In the genomic region with DNA sequence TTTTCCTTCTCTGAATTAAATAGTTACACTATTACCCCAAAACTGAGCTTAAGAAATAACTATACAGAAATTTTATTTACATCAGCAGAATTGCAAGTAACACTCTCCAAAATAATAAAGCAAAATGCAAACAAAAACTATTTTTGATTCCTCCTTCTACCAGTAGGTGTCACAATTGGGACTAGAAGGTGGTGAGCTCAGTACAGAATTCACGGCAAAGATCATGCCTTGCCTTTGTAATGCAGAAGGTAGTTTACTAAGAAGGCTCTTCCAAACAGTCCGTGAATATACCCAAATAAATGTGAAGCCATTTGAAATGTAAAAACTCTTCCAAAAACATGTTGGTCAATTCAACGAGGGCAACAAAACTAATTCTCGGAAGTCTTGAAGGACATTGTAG, we compare ENCODE assay signal across 9 mouse cellular contexts.
DNase-seq lines count a peak whose midpoint lies in the region; ATAC-seq and TF ChIP-seq lines count a peak whose summit lies in the region.
"Had no signal": no experiment of that assay in that cellular context is flagged by ENCODE, and none has a peak within 500 bp of the region (broad histone marks: within the 10 kb centered on the region; RNA-seq: fewer than 3 reads in every experiment).

No protein-coding gene starts in this region.

- no peak overlapping the region for H3K27ac ChIP-seq in heart, adult 2 months
- H3K27ac ChIP-seq in midbrain, embryonic 11.5 days (ENCODE audit: low read depth, low read length) = no peak overlapping the region
- H3K27ac ChIP-seq in midbrain, embryonic 16.5 days (ENCODE audit: low read length) = no peak overlapping the region
- no peak overlapping the region for H3K27ac ChIP-seq in cortical plate, adult 2 months (ENCODE audit: insufficient read depth, low read length)
- H3K27ac ChIP-seq: limb, embryonic 13.5 days had no signal

- no peak overlapping the region for H3K4me3 ChIP-seq in heart, adult 2 months
- no peak overlapping the region for H3K4me3 ChIP-seq in midbrain, embryonic 11.5 days (ENCODE audit: low read depth, low read length)
- no peak overlapping the region for H3K4me3 ChIP-seq in midbrain, embryonic 16.5 days (ENCODE audit: low read depth, low read length)
- no peak overlapping the region for H3K4me3 ChIP-seq in cortical plate, adult 2 months (ENCODE audit: insufficient read depth, low read length)
- H3K4me3 ChIP-seq: limb, embryonic 13.5 days had no signal

- H3K4me2 ChIP-seq in midbrain, embryonic 11.5 days = no peak overlapping the region
- no peak overlapping the region for H3K4me2 ChIP-seq in midbrain, embryonic 16.5 days (ENCODE audit: low read length)
- H3K4me2 ChIP-seq: limb, embryonic 13.5 days had no signal

- H3K4me1 ChIP-seq in heart, adult 2 months (ENCODE audit: control insufficient read depth, insufficient read depth, low read length) = no peaks in the 10 kb centered on the region
- peaks cover 9% of the 10 kb centered on the region; the same call in 1 of the 2 replicates for H3K4me1 ChIP-seq in midbrain, embryonic 11.5 days (ENCODE audit: control insufficient read depth, insufficient read depth, low read length)
- peaks cover 8% of the 10 kb centered on the region for H3K4me1 ChIP-seq in midbrain, embryonic 16.5 days (ENCODE audit: control insufficient read depth, insufficient read depth, low read length)
- H3K4me1 ChIP-seq in cortical plate, adult 2 months (ENCODE audit: control insufficient read depth, insufficient read depth, low read length) = no peaks in the 10 kb centered on the region
- H3K4me1 ChIP-seq: limb, embryonic 13.5 days had no signal

- 33% methylated on average over 4 of the region's 4 CpGs for WGBS in heart, adult 2 months
- WGBS in midbrain, embryonic 11.5 days = 33% methylated on average over 4 of the region's 4 CpGs
- WGBS in midbrain, embryonic 16.5 days = 20% methylated on average over 4 of the region's 4 CpGs

- H3K9me3 ChIP-seq in midbrain, embryonic 11.5 days (ENCODE audit: control insufficient read depth, low read length) = no peaks in the 10 kb centered on the region
- no peaks in the 10 kb centered on the region for H3K9me3 ChIP-seq in midbrain, embryonic 16.5 days (replicated peaks; ENCODE audit: control insufficient read depth, low read length, poor library complexity, severe bottlenecking)
- H3K9me3 ChIP-seq: limb, embryonic 13.5 days had no signal

- peak; percentile 70 for TF ChIP-seq CTCF in heart, adult 2 months (IDR thresholded peaks at IDR 0.05)
- TF ChIP-seq CTCF in cortical plate, adult 2 months (IDR thresholded peaks at IDR 0.05; ENCODE audit: extremely low read depth, insufficient read depth, low read length) = peak; percentile 33; the same call in 1 of the 2 replicates

- intact Hi-C loops in heart, adult 2 months (cut with DNase I) = loop anchor here (5.0 kb wide), 1 partner anchor 593 kb away; no protein-coding TSS in a partner anchor
- intact Hi-C loops in heart, postnatal 36 days (cut with DNase I) = loop anchor here (2.0 to 10.0 kb wide), 2 partner anchors 494 to 592 kb away; no protein-coding TSS in a partner anchor

- no peak for TF ChIP-seq POLR2A in heart, adult 2 months (IDR thresholded peaks at IDR 0.05; ENCODE audit: insufficient read depth, low read depth, low read length)
- no peak for TF ChIP-seq POLR2A in cortical plate, adult 2 months (IDR thresholded peaks at IDR 0.05; ENCODE audit: extremely low read depth, insufficient read depth, low read length)

- H3K9ac ChIP-seq in heart, adult 2 months (ENCODE audit: low read depth, low read length) = no peak overlapping the region
- H3K9ac ChIP-seq in midbrain, embryonic 11.5 days (ENCODE audit: low read length) = no peak overlapping the region
- no peak overlapping the region for H3K9ac ChIP-seq in midbrain, embryonic 16.5 days (ENCODE audit: low read depth, low read length)
- H3K9ac ChIP-seq: limb, embryonic 13.5 days had no signal

- peak; percentile 47 for ATAC-seq in midbrain, embryonic 11.5 days (ENCODE audit: low FRiP score)
- no peak; the same call in 1 of the 2 replicates for ATAC-seq in midbrain, embryonic 16.5 days

- DNase-seq in heart, adult 2 months = no peak
- no peak for DNase-seq in heart, postnatal 36 days
- DNase-seq in midbrain, embryonic 11.5 days (ENCODE audit: low spot score, missing footprints) = peak; percentile 93
- DNase-seq in retina, embryonic 14.5 days (ENCODE audit: low spot score) = peak; percentile 85
- no peak for DNase-seq in spleen, postnatal 10 days (ENCODE audit: low spot score in 2 of 2)
- DNase-seq in right cerebral cortex, postnatal 25 days = no peak

- no peaks in the 10 kb centered on the region for H3K27me3 ChIP-seq in heart, adult 2 months (ENCODE audit: control insufficient read depth, insufficient read depth, low read length)
- H3K27me3 ChIP-seq in midbrain, embryonic 11.5 days (ENCODE audit: control insufficient read depth, insufficient read depth, low read length) = peaks cover 28% of the 10 kb centered on the region
- H3K27me3 ChIP-seq in midbrain, embryonic 16.5 days (ENCODE audit: control insufficient read depth, insufficient read depth, low read depth, low read length) = peaks cover 11% of the 10 kb centered on the region; the same call in 1 of the 2 replicates
- H3K27me3 ChIP-seq: limb, embryonic 13.5 days had no signal

- H3K79me2 ChIP-seq in heart, adult 2 months (replicated peaks; ENCODE audit: control insufficient read depth, insufficient read depth, low read length) = no peaks in the 10 kb centered on the region

- no peak for TF ChIP-seq EP300 in heart, adult 2 months (IDR thresholded peaks at IDR 0.05; ENCODE audit: insufficient read depth, low read depth, low read length)

- H3K36me3 ChIP-seq in heart, adult 2 months (ENCODE audit: control insufficient read depth, insufficient read depth, low read length) = no peaks in the 10 kb centered on the region
- H3K36me3 ChIP-seq in midbrain, embryonic 11.5 days (ENCODE audit: control insufficient read depth, insufficient read depth, low read length) = no peaks in the 10 kb centered on the region
- H3K36me3 ChIP-seq in midbrain, embryonic 16.5 days (ENCODE audit: control insufficient read depth, insufficient read depth, low read length) = no peaks in the 10 kb centered on the region
- H3K36me3 ChIP-seq: limb, embryonic 13.5 days had no signal

Comparison
In these comparisons a context has a peak if more than half of its experiments do, and no peak if none do; other contexts are left out.
1. DNase-seq: peak in midbrain, embryonic 11.5 days (single experiment) and retina, embryonic 14.5 days (single experiment); none in heart, adult 2 months (0 of 2), heart, postnatal 36 days (0 of 2), spleen, postnatal 10 days (0 of 2) and right cerebral cortex, postnatal 25 days (single experiment).